Mouse (Mus musculus) stomach, embryonic 14.5 days (tissue): Measurements from ENCODE around the gene Nkx2-5. TPM values are rescaled to one million over a fixed set of nuclear protein-coding genes. Genes with fewer than 3 reads are reported as not detected.

Experiments used
- ATAC-seq: fragments of 200-750 bp; cut with Nextera tagmentation; 2 replicates; pipeline ENCODE4 v1.8.0; 2017; ENCODE audit warnings: low read depth, moderate TSS enrichment; ENCODE audit not compliant: insufficient number of reproducible peaks, insufficient read depth, low FRiP score
- H3K27ac ChIP-seq: fragments of 300-500 bp; sonication (generic); 2 replicates; pipeline ENCODE4 v1.5.1; 2014; ENCODE audit warnings: mild to moderate bottlenecking, low read length, moderate library complexity, mixed read lengths
- H3K27me3 ChIP-seq: fragments of 300-500 bp; sonication (generic); 2 replicates; pipeline ENCODE4 v1.6.1; 2014; ENCODE audit warnings: low read length, control low read depth, mixed read lengths; ENCODE audit not compliant: control insufficient read depth, insufficient read depth
- H3K36me3 ChIP-seq: fragments of 300-500 bp; sonication (generic); 2 replicates; pipeline ENCODE4 v1.6.1; 2014; ENCODE audit warnings: mild to moderate bottlenecking, control low read depth, low read length, moderate library complexity, mixed read lengths; ENCODE audit not compliant: control insufficient read depth, insufficient read depth
- H3K4me1 ChIP-seq: fragments of 300-500 bp; sonication (generic); 2 replicates; pipeline ENCODE4 v1.6.1; 2014; ENCODE audit warnings: low read length, control low read depth, mixed read lengths; ENCODE audit not compliant: control insufficient read depth, insufficient read depth
- H3K4me2 ChIP-seq: fragments of 300-500 bp; sonication (generic); replicated peaks from 2 replicates; pipeline ENCODE4 v1.6.1; 2014; ENCODE audit warnings: low read depth, low read length, control low read depth
- H3K4me3 ChIP-seq: fragments of 300-500 bp; sonication (generic); 2 replicates; pipeline ENCODE4 v1.5.1; 2014; ENCODE audit warnings: low read depth, low read length, control low read depth
- H3K9ac ChIP-seq: fragments of 300-500 bp; sonication (generic); replicated peaks from 2 replicates; pipeline ENCODE4 v1.6.1; 2014; ENCODE audit warnings: low read depth, mild to moderate bottlenecking, control low read depth, low read length, moderate library complexity, mixed read lengths
- H3K9me3 ChIP-seq: fragments of 300-500 bp; sonication (generic); 2 replicates; pipeline ENCODE4 v1.6.1; 2016; ENCODE audit warnings: low read depth, low read length, control low read depth; ENCODE audit not compliant: control insufficient read depth
- WGBS: fragments of 180-500 bp; shearing (Covaris S2); extraction: QIAGEN DNeasy Blood & Tissue Kit; methylation state at CpG from one replicate; pipeline ENCODE4 v1.1.7; 2014; 5-methylcytosine and 5-hydroxymethylcytosine counted together
- polyA plus RNA-seq: library from polyadenylated mRNA; unstranded; fragments of >200 nt; fragmentation: Nextera tagmentation; extraction: Ambion mirVana; gene quantifications from 2 replicates; pipeline ENCODE4 v1.2.1, GENCODE M21; 2014

Gene Nkx2-5
- polyA plus RNA-seq, 1 experiment from 2014 or later = 6.4 TPM

GRCm38 (mm10) chr17:26792096-26792495, 52.7 kb downstream of the Nkx2-5 start:
- Histone ChIP-seq H3K4me3 (no peak overlapping the region), H3K9me3 (no peaks in the 10 kb centered on the region), H3K36me3 (peaks cover 46% of the 10 kb centered on the region), H3K4me1 (no peaks in the 10 kb centered on the region), H3K4me2 (no peak overlapping the region), H3K27ac (no peak overlapping the region), H3K9ac (no peak overlapping the region), H3K27me3 (no peaks in the 10 kb centered on the region)
- ATAC-seq = no peak
- WGBS = 93% methylated on average over 15 of the region's 15 CpGs

GRCm38 (mm10) chr17:26791580-26791979, 53.2 kb downstream of the Nkx2-5 start:
- no peaks in the 10 kb centered on the region for H3K4me1 ChIP-seq
- ATAC-seq = no peak
- H3K27me3 ChIP-seq = no peaks in the 10 kb centered on the region
- 73% methylated on average over 7 of the region's 7 CpGs for WGBS
- H3K4me3 ChIP-seq = no peak overlapping the region
- no peak overlapping the region for H3K9ac ChIP-seq
- H3K27ac ChIP-seq = no peak overlapping the region
- peaks cover 51% of the 10 kb centered on the region for H3K36me3 ChIP-seq
- no peak overlapping the region for H3K4me2 ChIP-seq
- no peaks in the 10 kb centered on the region for H3K9me3 ChIP-seq

GRCm38 (mm10) chr17:26790269-26791214, 54.3 kb downstream of the Nkx2-5 start:
- H3K27me3 ChIP-seq = no peaks in the 10 kb centered on the region
- H3K9ac ChIP-seq = no peak overlapping the region
- no peaks in the 10 kb centered on the region for H3K9me3 ChIP-seq
- H3K4me2 ChIP-seq = no peak overlapping the region
- H3K4me1 ChIP-seq = no peaks in the 10 kb centered on the region
- peaks cover 56% of the 10 kb centered on the region for H3K36me3 ChIP-seq
- no peak overlapping the region for H3K27ac ChIP-seq
- H3K4me3 ChIP-seq = no peak overlapping the region
- WGBS = 88% methylated on average over 11 of the region's 11 CpGs
- no peak for ATAC-seq

- Histone ChIP-seq H3K4me1 (no peaks in the 10 kb centered on the region), H3K36me3 (peaks cover 64% of the 10 kb centered on the region), H3K4me2 (no peak overlapping the region), H3K27me3 (no peaks in the 10 kb centered on the region), H3K9ac (no peak overlapping the region), H3K27ac (no peak overlapping the region), H3K9me3 (no peaks in the 10 kb centered on the region), H3K4me3 (no peak overlapping the region)
- 90% methylated on average over 8 of the region's 8 CpGs for WGBS
- no peak for ATAC-seq
Observed at GRCm38 (mm10) chr17:26789460-26790268, 55.1 kb downstream of the Nkx2-5 start.

GRCm38 (mm10) chr17:26788986-26789385, 55.8 kb downstream of the Nkx2-5 start:
- 93% methylated on average over 8 of the region's 8 CpGs for WGBS
- no peaks in the 10 kb centered on the region for H3K4me1 ChIP-seq
- H3K27me3 ChIP-seq = no peaks in the 10 kb centered on the region
- peaks cover 65% of the 10 kb centered on the region for H3K36me3 ChIP-seq
- no peak overlapping the region for H3K4me3 ChIP-seq
- no peak overlapping the region for H3K27ac ChIP-seq
- no peak overlapping the region for H3K4me2 ChIP-seq
- H3K9ac ChIP-seq = no peak overlapping the region
- H3K9me3 ChIP-seq = no peaks in the 10 kb centered on the region
- no peak for ATAC-seq

Other genes starting within 250 kb of the Nkx2-5 start
- gene Atp6v0e, start 181.8 kb downstream of the Nkx2-5 start, polyA plus RNA-seq = 179 and 183 TPM in 2 replicates
- gene Crebrf, start 129.4 kb downstream of the Nkx2-5 start, polyA plus RNA-seq = 9.0 and 11.7 TPM in 2 replicates
- gene Bnip1, start 63.9 kb downstream of the Nkx2-5 start, polyA plus RNA-seq = 49.8 and 53.6 TPM in 2 replicates
- 7.1 and 8.2 TPM in 2 replicates for gene Kifc5b, start 72.1 kb upstream of the Nkx2-5 start, polyA plus RNA-seq
- gene Phf1, start 88.0 kb upstream of the Nkx2-5 start, polyA plus RNA-seq = 8.9 and 9.9 TPM in 2 replicates
- 152 and 161 TPM in 2 replicates for gene Cuta, start 94.6 kb upstream of the Nkx2-5 start, polyA plus RNA-seq
- 3.0 and 3.3 TPM in 2 replicates for gene Syngap1, start 96.2 kb upstream of the Nkx2-5 start, polyA plus RNA-seq
- 9.8 and 10.5 TPM in 2 replicates for gene Zbtb9, start 128.2 kb upstream of the Nkx2-5 start, polyA plus RNA-seq
- 8.6 and 10.4 TPM in 2 replicates for gene Bak1, start 184.0 kb upstream of the Nkx2-5 start, polyA plus RNA-seq
- gene Itpr3, start 212.3 kb upstream of the Nkx2-5 start, polyA plus RNA-seq = 11.5 and 13.3 TPM in 2 replicates